Mouse (Mus musculus) stomach, postnatal 0 days (tissue): ENCODE measurements around the gene Bub1.

Source experiments
- CTCF ChIP-seq: IDR thresholded peaks from 2 replicates; pipeline ENCODE4 v1.5.1; 2016; ENCODE audit warnings: antibody characterized with exemption, low read depth, mild to moderate bottlenecking, moderate library complexity
- EP300 ChIP-seq: optimal IDR thresholded peaks from 2 replicates; pipeline ENCODE3; 2016; ENCODE audit warnings: antibody characterized with exemption

DNA sequence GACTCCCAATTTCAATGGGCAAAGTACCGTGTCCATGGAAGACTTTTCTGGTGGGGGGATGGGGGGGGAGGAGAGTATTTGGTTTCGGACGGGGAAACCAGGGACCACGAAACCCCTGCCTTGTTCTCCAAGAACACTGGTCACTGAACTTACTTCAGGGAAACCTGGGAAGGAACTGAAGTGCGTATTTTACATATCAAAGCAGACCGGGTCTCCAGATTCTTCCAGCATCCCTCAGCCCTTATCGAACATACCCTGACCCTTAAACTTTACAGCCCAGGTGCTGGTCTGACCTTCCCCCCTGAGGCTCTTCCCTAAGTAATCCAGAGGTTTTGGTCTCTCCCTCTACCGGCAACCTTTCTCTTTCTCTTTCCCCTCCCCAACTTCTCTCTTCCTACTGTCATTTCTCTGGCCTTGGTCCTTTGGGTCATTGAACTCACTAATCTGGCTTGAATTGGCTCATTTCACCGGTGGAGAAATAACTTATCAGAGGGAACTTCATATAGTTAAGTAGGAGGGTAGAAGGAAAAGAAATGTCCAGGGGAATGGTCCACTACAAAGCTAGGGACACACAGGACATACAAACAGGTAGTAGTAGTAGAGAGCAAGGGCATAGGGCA, 41.9 kb downstream of the Bub1 start:
- TF ChIP-seq EP300 (no peak), CTCF (no peak)
